Mouse (Mus musculus) lung, adult 2 months (tissue): ENCODE results near the gene Il17c.

Source experiments
- CTCF ChIP-seq: fragments of 200-500 bp; IDR thresholded peaks from 2 replicates; pipeline ENCODE4 v1.5.1; 2011; ENCODE audit warnings: mild to moderate bottlenecking, low read length, control low read depth; ENCODE audit not compliant: insufficient read depth
- POLR2A ChIP-seq: fragments of 200-500 bp; IDR thresholded peaks from 2 replicates; pipeline ENCODE4 v1.6.1; 2011; ENCODE audit warnings: low read depth, mild to moderate bottlenecking, control low read depth, low read length, borderline replicate concordance; ENCODE audit errors: extremely low read depth

DNA sequence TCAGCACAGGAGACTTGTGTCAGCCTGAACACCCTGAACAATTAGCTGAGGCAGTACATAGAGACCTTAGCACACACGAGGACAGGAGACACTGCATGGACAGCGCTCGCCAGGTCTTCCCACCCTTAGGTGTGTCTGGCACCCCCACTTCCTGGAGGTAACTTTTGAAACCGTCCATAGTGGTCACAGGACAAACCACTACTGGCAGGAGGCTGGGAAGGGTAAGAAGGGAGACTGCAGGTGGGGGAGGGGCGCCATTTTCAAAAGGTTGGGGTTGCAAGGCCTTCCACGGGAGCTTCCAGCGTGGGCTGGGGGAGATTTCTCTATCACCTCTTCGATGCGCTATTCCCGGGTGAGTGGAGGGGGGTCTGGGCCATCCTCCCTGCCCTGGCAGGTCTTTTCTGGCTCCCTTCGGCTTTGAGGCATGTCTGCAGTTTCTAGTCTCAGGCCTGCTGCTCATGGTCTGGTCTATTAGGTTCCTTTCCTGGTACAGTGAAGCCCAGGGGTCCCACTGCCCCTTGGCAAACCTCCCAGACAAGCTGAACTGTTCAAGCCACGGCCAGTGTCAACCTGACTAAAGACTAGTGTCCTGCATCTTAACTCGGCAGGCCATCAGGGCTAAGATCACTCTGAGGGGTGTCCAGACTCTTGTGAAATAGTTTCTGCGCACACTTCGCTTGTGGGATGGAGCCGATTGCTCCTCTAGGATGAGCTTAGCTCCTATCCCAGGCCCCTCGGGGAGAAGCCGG is 10.0 kb downstream of the Il17c start:
- TF ChIP-seq POLR2A (no peak), CTCF (no peak)
